Comparison of ENCODE assay signal across 9 mouse cellular contexts in genomic region chr7:16524308-16524707, GRCm38 (mm10). TPM values are rescaled to one million over a fixed set of nuclear protein-coding genes. Genes with fewer than 3 reads are reported as not detected.
DNase-seq lines count a peak whose midpoint lies in the region; ATAC-seq and TF ChIP-seq lines count a peak whose summit lies in the region.
"Had no signal": no experiment of that assay in that cellular context is flagged by ENCODE, and none has a peak within 500 bp of the region (broad histone marks: within the 10 kb centered on the region; RNA-seq: fewer than 3 reads in every experiment).

No protein-coding gene starts in this region.

- H3K4me3 ChIP-seq in hindbrain, embryonic 16.5 days (ENCODE audit: low read length): no peak overlapping the region
- no peak overlapping the region for H3K4me3 ChIP-seq in hindbrain, embryonic 14.5 days (replicated peaks; ENCODE audit: low read length)
- H3K4me3 ChIP-seq: left cerebral cortex, adult 2 months had no signal

- TF ChIP-seq CTCF in brain, embryonic 14.5 days (IDR thresholded peaks at IDR 0.05; ENCODE audit: borderline replicate concordance, extremely low read depth, insufficient read depth, insufficient read length): no peak

- H3K9ac ChIP-seq in hindbrain, embryonic 16.5 days (ENCODE audit: low read depth, low read length): no peak overlapping the region
- no peak overlapping the region for H3K9ac ChIP-seq in hindbrain, embryonic 14.5 days

- no peak overlapping the region for H3K4me2 ChIP-seq in hindbrain, embryonic 16.5 days (ENCODE audit: low read length)
- no peak overlapping the region for H3K4me2 ChIP-seq in hindbrain, embryonic 14.5 days (replicated peaks)

- TF ChIP-seq POLR2A in brain, embryonic 14.5 days (IDR thresholded peaks at IDR 0.05; ENCODE audit: borderline replicate concordance, extremely low read depth, insufficient read depth, insufficient read length, poor library complexity, severe bottlenecking): no peak

- intact Hi-C loops in heart, postnatal 14 days (cut with DNase I): no loop called here

- peaks cover 3% of the 10 kb centered on the region; the same call in 1 of the 2 replicates for H3K36me3 ChIP-seq in hindbrain, embryonic 16.5 days (ENCODE audit: control insufficient read depth, insufficient read depth, low read length)
- H3K36me3 ChIP-seq in hindbrain, embryonic 14.5 days (replicated peaks; ENCODE audit: control insufficient read depth, insufficient read depth): 0 out of 2 replicates have a peak, but pooled peaks cover 7% of the 10 kb centered on the region

- H3K27ac ChIP-seq in hindbrain, embryonic 16.5 days (ENCODE audit: low read depth, low read length): no peak overlapping the region
- H3K27ac ChIP-seq in hindbrain, embryonic 14.5 days: no peak overlapping the region
- H3K27ac ChIP-seq: left cerebral cortex, adult 2 months had no signal

- no peaks in the 10 kb centered on the region for H3K9me3 ChIP-seq in hindbrain, embryonic 16.5 days (ENCODE audit: control insufficient read depth, low read length)
- H3K9me3 ChIP-seq in hindbrain, embryonic 14.5 days (ENCODE audit: control insufficient read depth, low read length): no peaks in the 10 kb centered on the region

- no peaks in the 10 kb centered on the region for H3K27me3 ChIP-seq in hindbrain, embryonic 16.5 days (replicated peaks; ENCODE audit: control insufficient read depth, insufficient read depth, low read length)
- no peaks in the 10 kb centered on the region for H3K27me3 ChIP-seq in hindbrain, embryonic 14.5 days (ENCODE audit: control insufficient read depth, insufficient read depth, low read length)

- DNase-seq in hindbrain, embryonic 14.5 days (ENCODE audit: low spot score): no peak
- DNase-seq in brain, embryonic 14.5 days (ENCODE audit: low read depth): peak; percentile 25
- peak; percentile 20 for DNase-seq in fibroblast of lung, adult 2 months (ENCODE audit: low read depth)
- DNase-seq in heart, postnatal 14 days: peak; percentile 66 to 69
- DNase-seq in layer of hippocampus, postnatal 36 days: no peak
- DNase-seq in thymus, postnatal 14 days: no peak
- no peak for DNase-seq in right cerebral cortex, postnatal 36 days (ENCODE audit: low spot score in 2 of 2)

- 59% methylated on average over 2 of the region's 2 CpGs for WGBS in hindbrain, embryonic 16.5 days
- whole genome bisulfite sequencing in hindbrain, embryonic 14.5 days: 65% methylated on average over 2 of the region's 2 CpGs

- no peaks in the 10 kb centered on the region; the same call in 1 of the 2 replicates for H3K4me1 ChIP-seq in hindbrain, embryonic 16.5 days (ENCODE audit: control insufficient read depth, insufficient read depth, low read depth, low read length)
- H3K4me1 ChIP-seq in hindbrain, embryonic 14.5 days (replicated peaks; ENCODE audit: control insufficient read depth, insufficient read depth, low read length): no peaks in the 10 kb centered on the region

- ATAC-seq in hindbrain, embryonic 16.5 days: peak; percentile 29; the same call in 1 of the 2 replicates
- ATAC-seq in hindbrain, embryonic 14.5 days (ENCODE audit: low FRiP score): no peak

RNA-seq across cellular contexts. Expression of gene Npas1, which starts 46.8 kb away (rescaled TPM):
- 5.4 and 6.3 TPM in 2 replicates for polyA plus RNA-seq in hindbrain, embryonic 16.5 days (2015; fragmentation: Nextera tagmentation; extraction: Ambion mirVana)
- 2.2 and 4.4 TPM in 2 replicates for polyA plus RNA-seq in hindbrain, embryonic 14.5 days (2014; fragmentation: Nextera tagmentation; extraction: Ambion mirVana)
- polyA plus RNA-seq in brain, embryonic 14.5 days (2012; rRNA removed): 4.6 and 5.1 TPM in 2 replicates
- not detected for total RNA-seq in heart, postnatal 14 days (2021)
- 10 to 100 TPM; 17.9 to 20.2 TPM for total RNA-seq in layer of hippocampus, postnatal 36 days (2021)

Comparison
In these comparisons a context has a peak if more than half of its experiments do, and no peak if none do; other contexts are left out.
1. DNase-seq: peak in brain, embryonic 14.5 days (single experiment), fibroblast of lung, adult 2 months (single experiment) and heart, postnatal 14 days (2 of 2); none in hindbrain, embryonic 14.5 days (single experiment), layer of hippocampus, postnatal 36 days (0 of 2), thymus, postnatal 14 days (single experiment) and right cerebral cortex, postnatal 36 days (0 of 2).